Mouse (Mus musculus) adrenal gland, adult 10 weeks (tissue): ENCODE results near the gene Gatad2a. TPM values are rescaled to one million over a fixed set of nuclear protein-coding genes. Genes with fewer than 3 reads are reported as not detected.

Source experiments
- polyA plus RNA-seq: library from polyadenylated mRNA; stranded (reverse); fragments of 350-450 nt; fragmentation: Illumina TruSeq; extraction: RNeasy Lipid Tissue Mini Kit (QIAGEN cat#74804); gene quantifications from one replicate; pipeline ENCODE4 v1.2.3, GENCODE M21; 2014; ENCODE audit warnings: low read depth, low replicate concordance

The Gatad2a gene
- polyA plus RNA-seq = 12.7 TPM

DNA sequence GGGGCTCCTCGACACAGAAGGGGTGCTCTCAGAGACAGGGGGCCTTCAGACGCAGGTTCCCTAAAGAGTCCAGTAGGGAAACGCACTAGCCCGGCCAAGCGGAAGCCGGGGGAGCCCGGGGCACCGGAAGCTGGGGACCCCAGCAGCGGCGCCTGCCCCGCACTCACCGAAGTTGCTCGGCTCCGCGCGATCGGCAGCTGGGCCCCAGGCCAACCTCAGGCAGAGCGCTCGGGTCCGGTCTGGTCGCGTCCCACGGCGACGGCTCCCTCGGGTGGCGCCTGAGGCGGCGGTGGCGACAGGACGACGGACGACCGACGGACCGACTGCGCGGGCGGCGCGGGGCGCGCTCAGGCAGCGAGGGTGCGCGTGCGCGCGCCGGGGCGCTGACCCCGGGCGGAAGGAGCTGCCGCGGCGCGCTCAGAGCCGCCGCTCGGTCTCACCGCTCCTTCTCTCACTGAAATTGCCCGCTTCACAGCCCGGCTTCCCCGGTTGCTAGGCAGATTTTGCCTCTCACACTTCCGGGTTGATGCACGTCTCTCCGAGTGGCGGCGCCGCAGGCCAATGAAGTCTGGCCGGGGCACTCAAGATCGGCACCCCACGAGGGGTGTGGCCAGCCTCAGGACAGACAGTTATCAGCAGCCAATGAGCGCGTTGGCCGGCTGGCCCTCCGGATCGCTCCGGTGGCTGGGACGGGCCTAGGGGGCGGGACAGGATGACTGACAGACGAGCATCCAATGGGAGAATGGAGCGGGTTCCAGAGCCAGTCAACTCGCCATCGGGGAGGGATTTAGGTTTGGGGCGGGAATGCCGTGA, at the start of gene Gatad2a:
TSS of gene Gatad2a (minus strand) at position 609 of the 813 bp plus-strand sequence.

GRCm38 (mm10) chr8:70042583-70043455, 46.6 kb upstream of the Gatad2a start, which contains the start of the genes Mau2 and Sugp1:
Mau2 (minus strand) TSS chr8:70042734.
Sugp1 (plus strand) TSS chr8:70042813.

GRCm38 (mm10) chr8:69902163-69903062, 93.8 kb downstream of the Gatad2a start, which contains the start of the genes Tssk6, Ndufa13 and Yjefn3:
Tssk6 (plus strand) TSS chr8:69902184.
Ndufa13 (minus strand) TSS chr8:69902558.
Yjefn3 (minus strand) TSS chr8:69902712.

DNA sequence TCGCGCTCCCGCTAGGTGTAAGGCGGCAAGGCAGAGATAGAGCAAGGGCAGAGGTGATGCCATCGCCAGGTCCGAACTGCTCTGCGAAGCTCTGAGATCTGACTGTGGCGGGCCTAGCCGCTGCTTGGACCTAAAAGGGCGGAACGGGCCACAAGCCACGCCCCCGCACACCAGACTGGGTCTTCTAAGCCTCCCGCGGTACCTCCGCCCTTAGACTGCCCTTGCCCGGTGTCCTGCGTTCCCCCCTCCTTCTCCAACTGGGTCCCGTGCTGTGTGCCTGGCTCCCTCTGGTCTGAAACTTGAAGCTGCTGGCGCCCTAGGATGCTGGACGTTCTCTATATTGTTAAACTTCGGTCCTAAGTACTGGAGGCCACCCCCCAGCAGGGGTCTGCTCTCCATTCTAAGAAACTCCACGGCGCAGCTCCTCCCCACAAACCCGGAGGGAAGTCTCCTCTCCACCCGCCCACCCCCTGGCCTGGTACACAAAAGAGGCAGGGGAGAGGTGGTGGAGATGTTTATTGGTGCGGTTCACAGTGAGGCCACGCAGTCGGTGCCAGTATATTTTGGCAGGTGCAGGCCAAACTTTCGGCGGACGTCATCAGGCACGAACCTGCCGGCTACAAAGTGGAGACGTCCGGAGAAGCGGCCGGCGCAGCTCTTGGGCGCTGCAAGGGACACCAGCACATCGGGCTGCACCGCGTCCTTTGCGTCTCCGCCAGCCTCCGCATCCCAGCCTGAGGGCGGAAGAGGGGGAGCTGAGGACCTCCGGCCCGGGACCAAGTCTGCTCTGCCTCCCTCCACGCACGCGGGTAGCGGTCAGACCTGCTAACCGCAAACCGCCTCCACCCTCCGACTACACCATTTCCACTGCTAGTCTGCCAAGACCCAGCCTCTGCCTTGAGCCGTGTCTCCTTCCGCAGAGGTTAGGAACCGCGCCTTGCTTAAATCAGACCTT, 108.6 kb downstream of the Gatad2a start, which contains the start of gene Cilp2:
TSS of gene Cilp2 (minus strand) at position 399 of the 955 bp plus-strand sequence.

Other genes starting within 250 kb of the Gatad2a start
- gene Zfp963, start 246.4 kb downstream of the Gatad2a start, polyA plus RNA-seq = 11.1 TPM
- gene Gm20422, start 221.5 kb downstream of the Gatad2a start, polyA plus RNA-seq = not detected
- gene Atp13a1, start 205.2 kb downstream of the Gatad2a start, polyA plus RNA-seq = 1.8 TPM
- gene Zfp866, start 205.2 kb downstream of the Gatad2a start, polyA plus RNA-seq = 44.5 TPM
- gene Gmip, start 187.7 kb downstream of the Gatad2a start, polyA plus RNA-seq = 2.1 TPM
- 1.9 TPM for gene Lpar2, start 174.0 kb downstream of the Gatad2a start, polyA plus RNA-seq
- gene Pbx4, start 163.9 kb downstream of the Gatad2a start, polyA plus RNA-seq = not detected
- not detected for gene Cilp2, start 108.7 kb downstream of the Gatad2a start, polyA plus RNA-seq
- not detected for gene Tssk6, start 94.2 kb downstream of the Gatad2a start, polyA plus RNA-seq
- gene Ndufa13, start 93.8 kb downstream of the Gatad2a start, polyA plus RNA-seq = not detected
- not detected for gene Yjefn3, start 93.7 kb downstream of the Gatad2a start, polyA plus RNA-seq
- 10.1 TPM for gene Mau2, start 46.4 kb upstream of the Gatad2a start, polyA plus RNA-seq
- gene Sugp1, start 46.4 kb upstream of the Gatad2a start, polyA plus RNA-seq = 6.7 TPM
- not detected for gene Tm6sf2, start 76.5 kb upstream of the Gatad2a start, polyA plus RNA-seq
- gene Hapln4, start 87.1 kb upstream of the Gatad2a start, polyA plus RNA-seq = not detected
- gene Ncan, start 124.5 kb upstream of the Gatad2a start, polyA plus RNA-seq = not detected
- 1.6 TPM for gene Nr2c2ap, start 134.9 kb upstream of the Gatad2a start, polyA plus RNA-seq
- 0.52 TPM for gene Rfxank, start 142.8 kb upstream of the Gatad2a start, polyA plus RNA-seq
- 11.1 TPM for gene Borcs8, start 143.1 kb upstream of the Gatad2a start, polyA plus RNA-seq
- gene Mef2b, start 143.3 kb upstream of the Gatad2a start, polyA plus RNA-seq = not detected
- 7.5 TPM for gene Tmem161a, start 176.0 kb upstream of the Gatad2a start, polyA plus RNA-seq
- gene Slc25a42, start 215.9 kb upstream of the Gatad2a start, polyA plus RNA-seq = 3.5 TPM
- 5.9 TPM for gene Sugp2, start 237.8 kb upstream of the Gatad2a start, polyA plus RNA-seq
- 0.29 TPM for gene Armc6, start 238.1 kb upstream of the Gatad2a start, polyA plus RNA-seq